Mouse (Mus musculus) heart, embryonic 15.5 days (tissue): Measurements from ENCODE around the gene Dcaf17. TPM values are rescaled to one million over a fixed set of nuclear protein-coding genes. Genes with fewer than 3 reads are reported as not detected.

Source experiments
- ATAC-seq: fragments of 200-750 bp; cut with Nextera tagmentation; replicated peaks from 2 replicates; pipeline ENCODE4 v1.8.0; 2017; ENCODE audit warnings: low read depth, moderate TSS enrichment; ENCODE audit not compliant: insufficient number of reproducible peaks, insufficient read depth, low FRiP score
- H3K27ac ChIP-seq: fragments of 300-500 bp; sonication (generic); 2 replicates; pipeline ENCODE4 v1.5.1; 2015; ENCODE audit warnings: mild to moderate bottlenecking, inconsistent platforms
- H3K27me3 ChIP-seq: fragments of 300-500 bp; sonication (generic); 2 replicates; pipeline ENCODE4 v1.6.1; 2015; ENCODE audit warnings: inconsistent platforms
- H3K36me3 ChIP-seq: fragments of 300-500 bp; sonication (generic); 2 replicates; pipeline ENCODE4 v1.6.1; 2015; ENCODE audit warnings: mild to moderate bottlenecking, inconsistent platforms
- H3K4me1 ChIP-seq: fragments of 300-500 bp; sonication (generic); replicated peaks from 2 replicates; pipeline ENCODE4 v1.6.1; 2015; ENCODE audit warnings: inconsistent platforms
- H3K4me2 ChIP-seq: fragments of 300-500 bp; sonication (generic); 2 replicates; pipeline ENCODE4 v1.6.1; 2015; ENCODE audit warnings: inconsistent platforms, mild to moderate bottlenecking, moderate library complexity
- H3K4me3 ChIP-seq: fragments of 300-500 bp; sonication (generic); 2 replicates; pipeline ENCODE4 v1.5.1; 2015; ENCODE audit warnings: mild to moderate bottlenecking, inconsistent platforms
- H3K9ac ChIP-seq: fragments of 300-500 bp; sonication (generic); 2 replicates; pipeline ENCODE4 v1.6.1; 2015; ENCODE audit warnings: mild to moderate bottlenecking, inconsistent platforms
- H3K9me3 ChIP-seq: fragments of 300-500 bp; sonication (generic); replicated peaks from 2 replicates; pipeline ENCODE4 v1.6.1; 2016; ENCODE audit warnings: inconsistent platforms
- WGBS: fragments of 180-500 bp; shearing (Covaris S2); methylation state at CpG from one replicate; pipeline ENCODE4 v1.1.7; 2015; ENCODE audit warnings: mixed read lengths; 5-methylcytosine and 5-hydroxymethylcytosine counted together
- polyA plus RNA-seq: library from polyadenylated mRNA; unstranded; fragments of >200 nt; fragmentation: Nextera tagmentation; extraction: Ambion mirVana; gene quantifications from 2 replicates; pipeline ENCODE4 v1.2.1, GENCODE M21; 2015

The Dcaf17 gene
- 18.5 and 20.0 TPM in 2 replicates for polyA plus RNA-seq

DNA sequence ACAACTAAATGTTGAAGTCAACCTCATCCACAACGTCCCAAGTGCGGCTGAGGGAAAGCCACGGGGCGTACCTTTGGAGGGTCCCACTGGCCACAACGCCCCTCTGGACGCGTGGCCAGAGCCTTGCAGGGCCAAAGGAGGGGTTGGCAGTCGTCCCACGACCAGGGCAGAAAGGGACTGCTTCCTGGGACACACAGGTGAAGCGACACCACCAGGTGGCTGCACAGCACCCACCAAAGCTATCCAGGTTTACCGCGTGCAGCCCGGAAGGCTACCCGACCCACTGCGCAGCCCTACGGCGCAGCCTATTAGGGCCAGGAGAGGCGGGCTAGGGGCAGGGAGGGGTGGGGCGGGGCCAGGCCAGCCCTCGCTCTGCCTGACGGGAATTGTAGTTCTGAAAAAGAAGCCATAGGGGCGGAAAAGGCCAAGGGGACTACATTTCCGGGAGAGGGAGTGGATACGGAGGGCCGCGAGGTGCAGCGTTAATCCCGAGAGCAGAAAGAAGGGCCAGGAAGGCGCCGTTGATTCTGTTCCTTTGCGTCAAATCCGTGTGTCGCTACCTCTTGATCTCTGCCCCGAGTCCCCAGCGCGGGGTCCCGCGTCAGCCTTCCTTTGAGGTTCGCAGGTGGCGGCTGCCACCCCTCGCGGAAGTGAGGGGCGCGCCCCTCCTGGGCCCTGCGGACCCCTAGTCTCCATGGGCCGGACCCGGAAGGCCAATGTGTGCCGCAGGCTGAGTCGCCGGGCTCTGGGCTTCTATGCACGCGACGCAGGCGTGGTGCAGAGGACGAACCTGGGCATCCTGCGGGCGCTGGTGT is at the start of gene Dcaf17, which contains the start of gene Mettl8:
Dcaf17 (plus strand) TSS at position 29 of the 815 bp plus-strand sequence.
Mettl8 (minus strand) TSS at position 284 of the 815 bp plus-strand sequence.
- under 1% methylated on average over 57 of the region's 57 CpGs for WGBS
- H3K36me3 ChIP-seq: peaks cover 9% of the 10 kb centered on the region

DNA sequence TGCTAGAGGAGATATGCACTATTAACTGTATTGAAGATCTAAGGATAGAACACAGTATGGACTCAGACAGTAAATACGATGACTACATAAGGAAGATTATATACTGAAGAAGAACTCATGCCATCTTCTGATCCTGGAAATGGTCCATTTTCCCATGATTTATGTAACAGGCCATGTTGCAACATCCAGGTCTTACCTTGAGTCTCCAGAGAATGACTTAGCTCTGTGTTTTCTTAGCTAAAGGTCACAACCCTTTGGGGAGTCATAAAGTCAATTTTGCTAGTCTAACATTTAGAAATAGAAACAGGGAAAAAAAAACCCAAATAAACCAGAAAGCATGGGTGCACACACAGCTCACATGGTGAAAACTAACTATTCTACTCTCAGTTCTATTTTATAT is 43.3 kb upstream of the Dcaf17 start:
- Histone ChIP-seq H3K4me1 (no peaks in the 10 kb centered on the region), H3K4me3 (no peak overlapping the region), H3K36me3 (no peaks in the 10 kb centered on the region), H3K4me2 (no peak overlapping the region), H3K27me3 (no peaks in the 10 kb centered on the region), H3K9ac (no peak overlapping the region), H3K27ac (no peak overlapping the region), H3K9me3 (no peaks in the 10 kb centered on the region)
- no peak for ATAC-seq
- WGBS: 90% methylated on average over 1 of the region's 1 CpGs

More for the DNA sequence above, at the start of gene Dcaf17, which contains the start of gene Mettl8:
- ATAC-seq: peak; percentile 98
- Histone ChIP-seq H3K27me3 (no peaks in the 10 kb centered on the region), H3K4me1 (peaks cover 11% of the 10 kb centered on the region), H3K9ac (peak within 1 kb of the TSS; percentile 89), H3K4me3 (peak within 1 kb of the TSS; percentile 82), H3K4me2 (peak within 1 kb of the TSS; percentile 92), H3K9me3 (no peaks in the 10 kb centered on the region), H3K27ac (peak within 1 kb of the TSS; percentile 96)

DNA sequence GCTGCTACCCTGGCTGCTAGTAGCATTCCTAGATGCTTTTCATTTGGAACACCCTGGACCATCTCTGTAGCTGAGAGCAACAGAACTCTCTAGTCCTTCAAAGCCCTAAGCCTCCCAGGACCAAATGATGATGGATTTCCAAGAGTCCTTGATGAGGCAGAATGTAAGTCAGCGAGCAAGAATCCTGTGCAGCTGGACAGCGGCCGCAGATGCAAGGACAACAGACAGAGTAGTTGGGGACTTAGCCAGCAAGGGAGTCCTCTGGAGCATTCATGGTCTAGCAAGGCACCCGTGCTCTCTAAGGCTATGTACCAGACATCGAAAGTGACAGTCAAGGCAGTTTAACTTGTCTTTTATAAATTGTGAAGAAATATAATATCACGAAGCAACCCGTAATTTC is 41.6 kb upstream of the Dcaf17 start:
- no peak for ATAC-seq
- WGBS: 89% methylated on average over 7 of the region's 7 CpGs
- no peaks in the 10 kb centered on the region for H3K9me3 ChIP-seq

DNA sequence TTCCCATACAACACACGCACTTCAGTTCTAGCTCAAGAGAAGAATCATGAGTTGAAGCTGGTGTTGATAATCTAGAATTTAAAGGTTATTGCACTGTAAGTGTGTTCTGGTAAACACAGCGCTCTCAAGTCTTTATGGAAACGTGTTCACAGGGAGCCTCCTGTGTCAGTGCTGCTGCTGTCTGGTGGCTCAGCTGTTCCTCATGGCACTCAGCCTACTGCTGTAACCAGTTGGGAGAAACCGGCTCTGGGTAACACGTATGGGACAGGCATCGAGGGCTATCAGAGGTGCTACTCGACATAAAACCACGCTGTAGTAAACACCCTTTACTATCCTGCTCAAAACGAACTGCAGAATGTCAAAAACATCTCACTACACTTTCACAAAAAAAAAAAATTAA is 35.9 kb upstream of the Dcaf17 start:
- peaks cover 14% of the 10 kb centered on the region for H3K4me1 ChIP-seq
- H3K9me3 ChIP-seq: no peaks in the 10 kb centered on the region
- H3K9ac ChIP-seq: peak overlapping the region; percentile 28; the same call in 1 of the 2 replicates
- 0 out of 2 replicates have a peak overlapping the region, but pooled peaks have one; percentile 23 for H3K4me2 ChIP-seq
- no peaks in the 10 kb centered on the region for H3K36me3 ChIP-seq
- WGBS: 39% methylated on average over 9 of the region's 9 CpGs
- peak overlapping the region; percentile 81 for H3K27ac ChIP-seq
- no peaks in the 10 kb centered on the region for H3K27me3 ChIP-seq
- ATAC-seq: no peak; the same call in 1 of the 2 replicates
- H3K4me3 ChIP-seq: no peak overlapping the region

More for the DNA sequence above, 41.6 kb upstream of the Dcaf17 start:
- no peaks in the 10 kb centered on the region for H3K36me3 ChIP-seq
- no peak overlapping the region for H3K4me2 ChIP-seq
- H3K27ac ChIP-seq: no peak overlapping the region
- no peak overlapping the region for H3K9ac ChIP-seq
- H3K4me1 ChIP-seq: no peaks in the 10 kb centered on the region
- H3K27me3 ChIP-seq: no peaks in the 10 kb centered on the region
- H3K4me3 ChIP-seq: no peak overlapping the region

DNA sequence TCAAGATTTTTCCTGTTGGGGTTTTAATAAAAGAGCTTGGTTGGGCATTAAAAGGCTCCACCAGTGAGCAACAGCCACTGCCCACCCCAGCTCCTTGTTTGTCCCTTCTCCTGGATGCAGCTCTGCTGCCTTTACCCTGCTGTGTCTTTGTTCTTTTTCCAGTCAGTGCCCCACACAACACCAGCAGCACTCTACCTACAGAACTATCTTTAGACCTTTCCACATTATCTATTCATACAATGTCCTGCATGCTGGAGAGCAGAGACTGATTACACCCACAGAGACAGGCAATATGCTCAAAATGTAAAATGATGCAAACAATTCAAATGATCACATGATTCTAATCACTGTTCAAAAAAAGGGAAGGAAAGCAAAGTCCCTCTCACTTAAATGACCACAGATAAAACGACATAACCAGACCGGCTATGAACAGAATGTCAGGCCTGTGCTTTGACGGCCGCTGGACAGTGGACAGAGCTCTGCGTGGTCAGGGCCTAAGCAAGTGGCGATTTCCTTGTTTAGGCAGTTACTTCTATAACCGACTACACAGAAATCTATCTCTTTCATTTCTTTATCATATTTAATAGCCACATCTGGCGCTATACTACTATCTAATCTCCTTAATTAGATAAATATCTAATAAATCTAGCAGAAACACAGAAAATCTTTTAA is 35.3 kb upstream of the Dcaf17 start:
- Histone ChIP-seq H3K36me3 (no peaks in the 10 kb centered on the region), H3K9ac (no peak overlapping the region; the same call in 1 of the 2 replicates), H3K9me3 (no peaks in the 10 kb centered on the region), H3K4me2 (0 out of 2 replicates have a peak overlapping the region, but pooled peaks have one; percentile 23), H3K4me3 (no peak overlapping the region), H3K27me3 (no peaks in the 10 kb centered on the region), H3K4me1 (peaks cover 14% of the 10 kb centered on the region), H3K27ac (peak overlapping the region; percentile 81)
- 38% methylated on average over 8 of the region's 8 CpGs for WGBS
- no peak for ATAC-seq

DNA sequence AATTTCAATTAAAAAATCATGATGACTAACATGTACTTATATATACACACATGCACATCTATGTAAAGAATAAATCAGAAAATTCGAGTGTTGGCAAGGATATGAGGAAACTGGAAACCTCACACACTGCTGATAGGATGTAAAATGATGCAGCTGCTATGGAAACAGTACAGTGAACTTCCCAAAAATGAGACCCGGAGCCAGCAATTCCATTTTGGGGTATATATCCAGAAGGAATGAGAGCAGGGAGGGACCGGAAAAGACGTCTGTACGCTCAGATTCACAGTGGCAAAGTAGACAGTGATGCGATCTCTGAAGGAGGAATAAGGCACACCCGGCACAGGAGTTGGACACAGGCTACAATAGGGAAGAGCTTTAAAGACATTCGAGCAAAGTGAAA is 34.5 kb upstream of the Dcaf17 start:
- no peak for ATAC-seq
- no peak overlapping the region for H3K9ac ChIP-seq
- H3K27me3 ChIP-seq: no peaks in the 10 kb centered on the region
- no peak overlapping the region for H3K4me3 ChIP-seq
- no peak overlapping the region for H3K4me2 ChIP-seq
- H3K27ac ChIP-seq: no peak overlapping the region
- no peaks in the 10 kb centered on the region for H3K9me3 ChIP-seq
- WGBS: 65% methylated on average over 8 of the region's 8 CpGs
- H3K4me1 ChIP-seq: peaks cover 18% of the 10 kb centered on the region
- H3K36me3 ChIP-seq: no peaks in the 10 kb centered on the region

DNA sequence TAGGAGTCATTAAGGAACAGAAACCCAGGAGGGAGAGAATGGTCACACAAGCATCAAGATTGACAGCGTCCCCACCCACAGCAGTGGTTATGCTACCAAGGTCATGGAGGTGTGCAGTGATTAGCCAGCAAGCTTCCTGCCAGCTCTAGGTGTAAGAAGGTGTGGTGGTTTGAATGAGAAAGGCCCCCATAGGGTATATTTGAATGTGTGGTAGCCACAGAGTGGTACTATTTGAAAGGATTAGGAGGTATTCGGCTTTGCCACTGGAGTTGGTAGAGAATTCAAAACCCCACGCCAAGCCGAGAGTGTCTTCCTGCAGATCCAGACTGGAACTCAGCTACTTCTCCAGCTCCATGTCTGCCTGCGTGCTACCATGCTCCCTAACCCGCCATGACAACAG is 32.1 kb upstream of the Dcaf17 start:
- no peak overlapping the region for H3K9ac ChIP-seq
- 86% methylated on average over 6 of the region's 6 CpGs for WGBS
- no peak for ATAC-seq
- no peaks in the 10 kb centered on the region for H3K9me3 ChIP-seq
- no peak overlapping the region for H3K4me2 ChIP-seq
- H3K36me3 ChIP-seq: no peaks in the 10 kb centered on the region
- peaks cover 23% of the 10 kb centered on the region for H3K4me1 ChIP-seq
- no peaks in the 10 kb centered on the region for H3K27me3 ChIP-seq
- H3K4me3 ChIP-seq: no peak overlapping the region
- H3K27ac ChIP-seq: no peak overlapping the region

DNA sequence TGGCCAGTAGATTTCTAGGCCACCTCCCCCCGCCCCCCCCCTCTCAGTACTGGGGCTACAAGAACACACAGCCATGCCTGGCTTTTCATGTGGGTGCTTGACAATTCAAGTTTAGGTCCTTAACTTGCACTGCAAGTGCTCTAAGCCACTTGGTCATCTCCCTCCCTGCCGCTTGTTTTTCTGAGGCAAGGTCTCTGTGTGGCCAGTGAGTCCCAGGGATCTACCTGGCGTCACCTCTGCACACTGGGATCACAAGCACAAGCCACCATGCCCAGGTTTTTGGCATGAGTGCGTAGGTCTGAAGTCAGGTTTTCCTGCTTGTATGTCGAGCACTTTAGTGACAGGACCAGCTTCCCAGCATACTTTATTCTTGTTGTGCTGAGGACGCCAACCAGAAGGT is 31.1 kb upstream of the Dcaf17 start:
- no peaks in the 10 kb centered on the region for H3K27me3 ChIP-seq
- H3K4me3 ChIP-seq: no peak overlapping the region
- no peak overlapping the region for H3K9ac ChIP-seq
- no peak overlapping the region for H3K4me2 ChIP-seq
- no peak overlapping the region for H3K27ac ChIP-seq
- H3K36me3 ChIP-seq: no peaks in the 10 kb centered on the region
- no peaks in the 10 kb centered on the region for H3K9me3 ChIP-seq
- 87% methylated on average over 6 of the region's 6 CpGs for WGBS
- peaks cover 19% of the 10 kb centered on the region for H3K4me1 ChIP-seq
- ATAC-seq: no peak

DNA sequence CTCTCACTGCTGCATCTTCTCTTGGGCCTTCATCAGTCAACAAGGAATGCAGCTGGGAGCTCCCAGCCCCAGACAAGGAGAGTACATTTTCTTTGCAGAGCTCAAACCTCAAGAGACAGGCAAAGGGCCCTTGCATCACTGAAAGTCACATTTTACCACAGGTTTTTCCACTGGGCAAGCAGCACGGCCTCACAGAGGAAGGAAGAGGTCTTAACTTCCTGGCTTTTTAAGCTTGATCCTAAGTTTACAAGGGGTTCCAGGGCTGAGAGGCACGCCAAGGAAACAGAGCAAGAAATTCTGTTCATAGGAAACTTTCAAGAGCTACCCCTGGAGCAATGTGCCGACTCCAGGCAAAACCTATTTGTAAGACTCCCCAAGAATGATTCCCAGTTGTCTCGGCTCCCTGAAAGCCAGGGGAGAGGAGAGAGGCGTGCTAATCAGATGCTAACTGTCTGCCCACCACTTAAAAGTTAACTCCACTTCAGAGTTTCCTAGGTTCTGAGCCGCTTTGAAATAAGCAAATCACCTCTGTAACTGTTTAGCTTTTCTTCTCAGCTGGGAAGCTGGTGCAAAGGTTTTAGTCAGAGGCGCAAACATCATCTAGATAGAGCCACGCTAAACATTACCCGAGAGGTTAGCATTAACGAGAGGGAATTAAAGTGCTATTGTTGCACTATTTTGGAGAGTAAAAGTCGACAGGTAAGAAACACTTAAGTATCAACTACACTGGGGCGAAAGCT is 29.4 kb upstream of the Dcaf17 start:
- H3K36me3 ChIP-seq: no peaks in the 10 kb centered on the region
- ATAC-seq: no peak
- no peaks in the 10 kb centered on the region for H3K27me3 ChIP-seq
- peak overlapping the region; percentile 5; the same call in 1 of the 2 replicates for H3K27ac ChIP-seq
- no peaks in the 10 kb centered on the region for H3K9me3 ChIP-seq
- 40% methylated on average over 12 of the region's 12 CpGs for WGBS
- H3K4me1 ChIP-seq: peaks cover 9% of the 10 kb centered on the region
- H3K9ac ChIP-seq: no peak overlapping the region
- H3K4me3 ChIP-seq: no peak overlapping the region
- no peak overlapping the region for H3K4me2 ChIP-seq

DNA sequence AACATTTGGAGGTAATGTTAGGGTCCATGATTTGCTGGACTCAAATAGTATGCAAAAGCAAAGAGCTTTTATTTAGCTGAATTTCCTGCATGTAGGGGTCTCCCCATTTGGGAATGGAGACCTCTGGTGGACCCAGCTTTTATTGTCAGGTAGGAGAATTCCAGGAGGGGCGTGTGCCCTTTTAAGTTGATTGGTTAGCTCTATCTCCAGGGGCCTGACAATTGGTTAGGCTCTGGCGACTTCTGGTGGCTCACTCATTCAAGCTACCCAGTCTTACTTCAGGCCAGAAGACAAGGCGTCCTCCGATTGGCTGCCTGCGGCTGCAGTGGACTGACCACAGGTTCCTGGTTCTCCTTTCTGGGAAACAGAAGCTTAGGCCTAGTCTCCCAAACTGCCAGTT is 28.3 kb upstream of the Dcaf17 start:
- no peaks in the 10 kb centered on the region for H3K9me3 ChIP-seq
- ATAC-seq: peak; percentile 82
- 43% methylated on average over 5 of the region's 5 CpGs for WGBS

DNA sequence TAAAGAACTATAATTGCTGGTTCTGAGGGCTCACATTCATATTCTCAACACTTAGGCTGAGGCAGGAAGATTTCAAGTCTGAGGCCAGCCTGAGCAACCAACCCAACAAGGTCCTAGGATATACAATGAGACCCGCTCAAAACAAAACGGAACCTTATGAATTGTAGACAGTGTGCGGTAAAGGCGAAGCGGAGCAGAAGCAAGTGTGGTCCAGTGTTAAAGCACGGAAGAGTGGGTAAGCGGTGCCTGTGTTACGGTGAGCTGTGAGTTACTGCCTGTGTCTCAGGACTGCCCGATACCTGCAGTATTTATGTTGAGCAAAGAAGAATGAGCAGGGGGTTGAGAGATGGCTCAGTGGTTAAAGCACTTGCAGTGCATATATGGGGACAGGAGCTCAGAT is 27.5 kb upstream of the Dcaf17 start:
- H3K27me3 ChIP-seq: no peaks in the 10 kb centered on the region
- WGBS: 96% methylated on average over 9 of the region's 9 CpGs
- no peak for ATAC-seq
- H3K4me1 ChIP-seq: peaks cover 22% of the 10 kb centered on the region
- no peak overlapping the region for H3K27ac ChIP-seq
- H3K9ac ChIP-seq: no peak overlapping the region
- H3K4me2 ChIP-seq: no peak overlapping the region
- H3K9me3 ChIP-seq: no peaks in the 10 kb centered on the region
- no peaks in the 10 kb centered on the region for H3K36me3 ChIP-seq
- no peak overlapping the region for H3K4me3 ChIP-seq

More for the DNA sequence above, 28.3 kb upstream of the Dcaf17 start:
- Histone ChIP-seq H3K4me2 (no peak overlapping the region), H3K36me3 (no peaks in the 10 kb centered on the region), H3K27me3 (no peaks in the 10 kb centered on the region), H3K27ac (0 out of 2 replicates have a peak overlapping the region, but pooled peaks have one; percentile 25), H3K4me1 (peaks cover 17% of the 10 kb centered on the region), H3K4me3 (no peak overlapping the region), H3K9ac (no peak overlapping the region)
